Mouse (Mus musculus) heart, postnatal 10 days (tissue): ENCODE data around the gene Capn7. TPM values are rescaled to one million over a fixed set of nuclear protein-coding genes. Genes with fewer than 3 reads are reported as not detected.
A peak's percentile ranks its signal among the peaks of the same experiment; 100 is the strongest.

Source experiments
- DNase-seq, 2 experiments: peaks; one replicate each; pipeline ENCODE4 v3.0.0; 2021
- intact Hi-C: fragments of 180-260 bp; cut with DNase I; formaldehyde crosslinking; loops from one replicate; pipeline ENCODE4 v1.15.1; 2025
- total RNA-seq, 2 experiments: library from RNA; stranded (reverse); gene quantifications; 2 replicates each; pipeline ENCODE4 v1.2.3; 2021

The Capn7 gene
- total RNA-seq, 2 experiments from 2014 or later = 29.8 to 37.9 TPM

DNA sequence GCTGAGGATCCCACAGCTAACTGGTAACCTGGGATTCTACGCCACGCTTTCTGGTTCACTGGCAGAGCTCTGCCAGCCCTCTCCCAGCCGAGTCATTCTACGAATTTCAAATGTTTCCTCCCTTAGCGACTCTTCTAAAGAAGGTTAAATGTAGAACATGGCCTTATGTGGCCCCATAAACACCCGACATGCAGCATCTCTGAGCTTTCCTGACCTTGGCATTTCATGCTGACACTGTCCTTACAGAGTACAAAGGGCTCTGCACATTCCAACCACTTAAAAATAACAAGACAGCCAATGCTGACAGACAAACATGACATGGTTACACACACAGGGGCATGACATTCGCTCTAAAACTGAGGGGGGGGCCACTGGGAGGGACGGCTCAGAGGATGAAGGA is 72.2 kb downstream of the Capn7 start:
- intact Hi-C loops = no loop called here

DNA sequence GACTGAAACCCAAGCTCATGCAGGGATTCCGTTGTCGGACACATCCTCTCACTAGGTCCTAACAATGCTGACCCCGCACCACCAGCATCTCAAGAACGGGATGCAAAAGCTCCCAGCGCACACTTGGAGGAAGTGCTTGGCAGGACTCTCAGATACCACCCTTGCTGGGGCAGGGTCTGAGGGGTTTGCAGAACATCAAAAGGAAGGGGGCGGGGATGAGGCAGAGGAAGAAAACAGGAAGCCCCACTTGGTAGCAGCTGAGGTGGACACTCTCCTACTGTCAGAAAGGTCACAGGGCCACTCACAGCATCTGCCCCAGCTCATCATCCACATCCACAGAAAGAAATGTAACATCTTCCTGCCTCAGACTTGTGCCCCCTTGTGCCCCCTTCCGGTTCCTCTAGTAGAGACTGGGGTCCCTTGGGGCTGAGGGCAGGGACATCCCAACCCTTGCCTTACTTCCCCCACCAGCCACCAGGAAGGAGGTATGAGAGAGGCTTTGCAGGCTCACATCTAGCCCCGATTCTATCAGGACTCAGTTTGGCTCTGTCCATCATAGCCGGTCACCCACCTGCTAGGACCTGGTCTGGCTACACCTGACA is 73.8 kb downstream of the Capn7 start:
- intact Hi-C loops = no loop called here
- DNase-seq = no peak

More for the DNA sequence above, 72.2 kb downstream of the Capn7 start:
- DNase-seq = peak in 1 of 2 experiments; percentile 55

- DNase-seq = no peak
- intact Hi-C loops = no loop called here
Observed at GRCm38 (mm10) chr14:31410737-31411136, 74.3 kb downstream of the Capn7 start.

GRCm38 (mm10) chr14:31412651-31413056 is 76.2 kb downstream of the Capn7 start:
- DNase-seq = peak; percentile 68 to 69

GRCm38 (mm10) chr14:31413475-31414086 is 77.1 kb downstream of the Capn7 start:
- intact Hi-C loops = loop anchor here (2.0 kb wide), 1 partner anchor 15 kb away; no protein-coding TSS in a partner anchor

More at GRCm38 (mm10) chr14:31412651-31413056, 76.2 kb downstream of the Capn7 start:
- intact Hi-C loops = loop anchor here (2.0 kb wide), 1 partner anchor 16 kb away; no protein-coding TSS in a partner anchor

GRCm38 (mm10) chr14:31414235-31414966 is 78.0 kb downstream of the Capn7 start:
- intact Hi-C loops = no loop called here

More at GRCm38 (mm10) chr14:31413475-31414086, 77.1 kb downstream of the Capn7 start:
- DNase-seq = no peak

DNA sequence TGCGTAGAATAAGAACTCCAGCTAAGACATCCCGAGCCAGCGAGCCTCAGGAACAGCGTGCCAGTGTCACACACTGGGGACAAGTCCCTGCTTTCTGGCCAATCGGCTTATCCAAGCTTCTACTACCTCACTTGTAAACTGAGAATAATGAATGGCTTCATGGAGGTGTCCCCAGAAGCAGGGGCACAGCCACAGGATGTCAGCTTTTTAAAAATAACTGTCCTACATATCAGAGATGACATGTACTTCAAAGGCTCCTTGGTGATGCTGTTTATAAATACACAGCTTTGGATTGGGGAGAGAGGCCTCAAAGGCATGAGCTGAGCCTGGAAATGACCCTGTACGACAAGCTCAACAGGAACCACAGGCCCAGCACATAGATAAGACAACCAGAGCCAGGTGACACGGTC is 78.5 kb downstream of the Capn7 start:
- DNase-seq = peak; percentile 60 to 68
- intact Hi-C loops = no loop called here

More at GRCm38 (mm10) chr14:31414235-31414966, 78.0 kb downstream of the Capn7 start:
- DNase-seq = no peak

DNA sequence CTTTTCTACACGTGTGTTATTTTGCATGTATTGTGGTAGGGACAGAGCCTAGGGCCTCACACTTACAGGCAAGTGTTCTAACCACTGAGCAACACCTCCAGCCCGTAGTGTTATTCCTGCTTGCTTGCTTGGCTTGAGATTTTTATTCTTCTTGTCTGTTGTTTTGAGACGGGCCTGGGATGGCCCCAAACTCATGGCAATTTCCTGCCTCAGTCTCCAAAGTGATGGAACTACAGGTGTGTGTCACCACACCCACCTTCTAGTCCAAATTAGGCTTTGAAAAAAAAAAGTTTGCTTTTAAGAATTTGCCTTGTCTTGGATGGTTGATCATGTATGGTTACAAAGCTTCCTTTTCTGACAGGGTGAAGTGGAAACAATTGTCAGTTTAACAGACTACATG is 80.0 kb downstream of the Capn7 start:
- DNase-seq = no peak
- intact Hi-C loops = loop anchor here (2.0 kb wide), 1 partner anchor 18 kb away; no protein-coding TSS in a partner anchor

DNA sequence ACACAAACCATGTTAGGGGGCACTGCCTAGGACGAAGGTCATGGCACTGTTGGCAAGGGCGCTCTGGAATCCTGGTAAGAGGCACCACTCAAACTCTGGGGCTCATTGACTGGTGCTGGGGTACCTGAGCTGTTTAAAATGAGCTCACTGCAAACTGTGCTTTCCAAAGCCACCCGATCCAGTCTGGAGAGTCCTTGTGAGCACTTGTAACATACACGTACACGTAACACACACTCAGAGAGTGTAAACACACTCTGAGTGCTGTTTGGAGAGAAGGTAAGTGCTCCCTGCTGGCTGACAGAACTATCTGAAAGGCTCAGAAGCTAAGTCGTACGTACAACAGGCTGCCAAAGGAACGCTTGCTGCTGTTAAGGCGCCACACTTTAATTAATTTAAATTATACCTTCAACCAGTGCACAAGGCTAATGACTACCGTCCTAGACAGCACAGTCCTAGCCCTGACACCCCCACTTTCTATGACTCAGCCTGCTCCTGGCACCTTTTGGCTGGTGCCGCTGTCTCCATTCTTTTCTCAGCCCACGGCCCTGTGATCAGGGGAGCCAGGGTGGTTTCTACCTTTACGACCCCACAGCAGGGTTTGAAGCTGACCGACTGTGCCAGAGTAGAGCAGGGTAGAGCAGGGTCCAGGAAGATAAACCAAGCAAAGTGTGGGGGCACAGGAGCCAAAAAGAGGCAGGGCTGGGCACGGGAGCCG is 80.6 kb downstream of the Capn7 start:
- intact Hi-C loops = loop anchor here (2.0 kb wide), 1 partner anchor 18 kb away; no protein-coding TSS in a partner anchor
- no peak for DNase-seq

DNA sequence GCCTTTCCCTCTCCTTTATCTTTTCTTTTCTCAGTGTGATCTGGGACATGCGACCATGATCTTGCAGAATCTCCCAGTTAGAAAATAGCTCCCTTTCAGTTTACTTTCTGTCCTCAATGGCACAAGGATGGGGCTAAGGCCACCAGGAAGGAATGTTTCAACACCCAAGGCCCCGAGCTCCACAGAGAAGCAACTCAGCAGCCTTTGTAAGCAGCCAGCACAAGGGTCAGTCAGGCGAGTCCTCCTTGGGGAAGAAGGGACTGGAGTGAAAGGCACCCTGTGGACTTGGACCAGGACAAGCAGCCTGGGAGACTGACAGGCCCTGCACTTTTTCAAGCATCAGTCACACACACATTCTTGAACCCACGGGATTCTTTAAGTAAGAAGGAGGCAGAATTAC is 82.8 kb downstream of the Capn7 start:
- intact Hi-C loops = no loop called here

GRCm38 (mm10) chr14:31420135-31420534 is 83.7 kb downstream of the Capn7 start:
- DNase-seq = no peak
- intact Hi-C loops = no loop called here

More for the DNA sequence above, 82.8 kb downstream of the Capn7 start:
- peak in 1 of 2 experiments; percentile 4 for DNase-seq

DNA sequence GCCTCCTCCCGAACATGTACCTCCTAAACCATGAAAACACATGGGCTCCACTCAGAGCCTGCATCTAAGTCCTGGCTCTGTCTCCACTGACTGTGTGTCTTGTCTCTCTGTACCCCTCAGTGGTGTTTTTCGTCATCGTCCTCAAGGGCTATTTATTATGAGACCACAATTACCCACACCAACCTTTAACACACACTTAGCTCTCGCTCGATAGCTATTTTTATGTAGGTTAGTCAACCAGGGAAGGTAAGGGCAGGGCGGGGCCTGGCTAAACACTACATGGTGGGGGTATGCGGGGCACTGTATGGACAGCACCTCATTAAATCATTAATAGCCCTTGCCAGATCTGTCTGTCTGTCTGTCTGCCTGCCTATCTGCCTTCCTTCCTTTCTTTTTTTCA is 84.1 kb downstream of the Capn7 start:
- DNase-seq = no peak
- intact Hi-C loops = no loop called here

- intact Hi-C loops = no loop called here
- DNase-seq = no peak
Observed at GRCm38 (mm10) chr14:31420985-31421384, 84.5 kb downstream of the Capn7 start.

Other genes with a start within 250 kb of the Capn7 start
- gene Smim4, start 207.7 kb upstream of the Capn7 start, total RNA-seq = 10 to 100 TPM; 92.2 to 93.5 TPM
- gene Nt5dc2, start 205.6 kb upstream of the Capn7 start, total RNA-seq = 10 to 100 TPM; 53.1 to 57.7 TPM
- gene Stab1, start 168.0 kb upstream of the Capn7 start, total RNA-seq = 10 to 100 TPM; 77.3 to 78.9 TPM
- gene Tnnc1, start 128.3 kb upstream of the Capn7 start, total RNA-seq = 1,000 to 10,000 TPM; 5,439 to 5,458 TPM
- 100 to 1,000 TPM; 234 to 236 TPM for gene Nisch, start 119.7 kb upstream of the Capn7 start, total RNA-seq
- gene Sema3g, start 118.8 kb upstream of the Capn7 start, total RNA-seq = 10 to 100 TPM; 15.1 to 16.9 TPM
- 1 to 10 TPM; 5.2 to 6.0 TPM for gene Phf7, start 85.3 kb upstream of the Capn7 start, total RNA-seq
- gene Bap1, start 85.2 kb upstream of the Capn7 start, total RNA-seq = 10 to 100 TPM; 51.1 to 55.0 TPM
- gene Dnah1, start 12.7 kb upstream of the Capn7 start, total RNA-seq = under 1 TPM; 0.17 to 0.22 TPM
- gene Sh3bp5, start 99.4 kb downstream of the Capn7 start, total RNA-seq = 10 to 100 TPM; 59.7 to 65.1 TPM
- gene Eaf1, start 157.8 kb downstream of the Capn7 start, total RNA-seq = 10 to 100 TPM; 14.2 to 15.1 TPM
- 10 to 100 TPM; 14.3 to 15.8 TPM for gene Mettl6, start 158.4 kb downstream of the Capn7 start, total RNA-seq